Mouse (Mus musculus): ENCODE results near the gene Inava. TPM values are rescaled to one million over a fixed set of nuclear protein-coding genes. Genes with fewer than 3 reads are reported as not detected.

Gene Inava
- polyA plus RNA-seq, 2 experiments: 0.16 to 0.36 TPM

DNA sequence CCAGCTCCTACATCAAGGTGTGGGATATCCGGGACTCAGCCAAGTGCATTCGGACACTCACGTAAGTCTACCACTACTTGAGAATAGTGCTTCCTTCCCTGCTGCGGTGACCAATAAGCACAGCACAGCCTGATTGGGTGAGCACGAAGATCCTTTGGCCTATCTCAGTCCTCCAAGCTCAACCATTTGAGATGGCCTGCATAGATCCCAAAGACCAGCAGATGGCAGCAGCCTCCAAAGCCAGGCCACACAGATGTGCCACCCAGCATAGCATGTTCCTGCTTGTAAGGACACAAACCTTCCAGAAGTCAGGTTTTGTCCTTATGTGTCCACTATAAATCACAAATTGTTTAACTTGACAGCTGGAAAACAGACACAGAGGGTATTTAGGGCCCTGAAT is 64.0 kb downstream of the Inava start:
- DNase-seq (ENCODE audit: low read depth in 3 of 3, low spot score in 3 of 3) (peak; percentile 37 to 65 (median 50)), ATAC-seq (ENCODE audit: insufficient read depth) (peak; percentile 61)
- H3K27ac ChIP-seq: no peak overlapping the region
- H3K4me2 ChIP-seq (ENCODE audit: low read depth): no peak overlapping the region
- H3K4me1 ChIP-seq (replicated peaks; ENCODE audit: control insufficient read depth in 2 of 2, insufficient read depth in 2 of 2, low read length in 1 of 2): peaks cover 8 to 13% of the 10 kb centered on the region in 2 experiments
- no peaks in the 10 kb centered on the region for H3K9me3 ChIP-seq (ENCODE audit: control insufficient read depth, low read length)
- TF ChIP-seq EP300 (IDR thresholded peaks at IDR 0.05; ENCODE audit: low read depth): no peak
- TF ChIP-seq CTCF (IDR thresholded peaks at IDR 0.05; ENCODE audit: low read depth): peak; percentile 96
- no peaks in the 10 kb centered on the region for H3K36me3 ChIP-seq (replicated peaks; ENCODE audit: control insufficient read depth, insufficient read depth, low read depth)
- no peaks in the 10 kb centered on the region for H3K27me3 ChIP-seq (ENCODE audit: control insufficient read depth, insufficient read depth, low read length)
- 16% methylated on average over 5 of the region's 5 CpGs for WGBS (ENCODE audit: insufficient replicate concordance)
- no peak overlapping the region for H3K4me3 ChIP-seq (ENCODE audit: insufficient read depth in 1 of 2, low read depth in 2 of 2, low read length in 2 of 2)
- no peak overlapping the region for H3K9ac ChIP-seq (replicated peaks)

DNA sequence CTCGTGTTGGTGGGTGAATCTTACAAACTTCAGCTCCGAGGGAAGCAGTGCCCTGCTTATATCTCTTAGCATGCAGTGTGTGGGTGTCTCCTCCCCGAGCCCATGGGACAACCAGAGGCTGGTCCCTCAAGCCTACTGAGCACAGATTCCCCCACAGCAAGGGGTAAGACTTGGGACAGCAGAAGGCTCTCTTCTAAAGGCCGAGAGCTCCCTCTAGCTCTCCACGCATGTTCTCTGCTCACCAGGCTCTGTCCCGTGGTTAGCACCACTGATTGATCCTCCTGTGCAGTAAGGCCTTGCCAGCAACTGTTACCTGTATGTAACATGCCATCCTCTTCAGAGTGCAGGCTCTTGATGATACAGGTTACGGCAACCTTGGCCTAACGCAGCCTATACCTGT is 66.4 kb downstream of the Inava start:
- no peaks in the 10 kb centered on the region for H3K36me3 ChIP-seq (replicated peaks; ENCODE audit: control insufficient read depth, insufficient read depth, low read depth)
- H3K27me3 ChIP-seq (ENCODE audit: control insufficient read depth, insufficient read depth, low read length): no peaks in the 10 kb centered on the region
- ATAC-seq (ENCODE audit: insufficient read depth): no peak
- H3K4me2 ChIP-seq (ENCODE audit: low read depth): no peak overlapping the region
- H3K27ac ChIP-seq: no peak overlapping the region
- H3K4me3 ChIP-seq (ENCODE audit: insufficient read depth in 1 of 2, low read depth in 2 of 2, low read length in 2 of 2): no peak overlapping the region
- no peak for DNase-seq (ENCODE audit: low read depth in 3 of 3, low spot score in 3 of 3)
- no peaks in the 10 kb centered on the region for H3K9me3 ChIP-seq (ENCODE audit: control insufficient read depth, low read length)
- peak; percentile 51 for TF ChIP-seq CTCF (IDR thresholded peaks at IDR 0.05; ENCODE audit: low read depth)
- no peak for TF ChIP-seq EP300 (IDR thresholded peaks at IDR 0.05; ENCODE audit: low read depth)
- H3K4me1 ChIP-seq (replicated peaks; ENCODE audit: control insufficient read depth in 2 of 2, insufficient read depth in 2 of 2, low read length in 1 of 2): no peaks in the 10 kb centered on the region
- no peak overlapping the region for H3K9ac ChIP-seq (replicated peaks)
- 57% methylated on average over 8 of the region's 8 CpGs for WGBS (ENCODE audit: insufficient replicate concordance)

DNA sequence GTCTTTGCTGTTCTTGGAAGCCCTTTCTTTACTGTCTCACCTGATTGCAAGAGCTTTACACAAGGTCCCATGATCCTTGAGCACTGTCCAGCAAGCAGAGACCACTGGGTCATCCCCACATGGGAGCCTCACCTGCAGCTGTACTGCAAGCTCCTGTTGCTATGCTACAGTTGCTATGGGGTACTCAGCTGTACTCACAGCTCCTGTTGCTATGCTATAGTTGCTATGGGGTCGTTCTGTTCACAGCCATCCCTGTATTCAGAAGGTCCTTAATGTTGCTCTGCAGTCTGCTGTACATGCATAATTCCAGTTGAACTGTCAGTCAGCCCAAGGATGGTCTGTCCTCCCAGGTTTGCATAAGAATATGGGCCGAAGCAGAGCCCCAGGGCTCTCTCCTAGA is 68.6 kb downstream of the Inava start:
- TF ChIP-seq EP300 (IDR thresholded peaks at IDR 0.05; ENCODE audit: low read depth) (no peak), CTCF (IDR thresholded peaks at IDR 0.05; ENCODE audit: low read depth) (no peak)
- 58% methylated on average over 2 of the region's 2 CpGs for WGBS (ENCODE audit: insufficient replicate concordance)
- no peak for DNase-seq (ENCODE audit: low read depth in 3 of 3, low spot score in 3 of 3)
- Histone ChIP-seq H3K4me1 (replicated peaks; ENCODE audit: control insufficient read depth in 2 of 2, insufficient read depth in 2 of 2, low read length in 1 of 2) (no peaks in the 10 kb centered on the region), H3K36me3 (replicated peaks; ENCODE audit: control insufficient read depth, insufficient read depth, low read depth) (no peaks in the 10 kb centered on the region), H3K9ac (replicated peaks) (no peak overlapping the region), H3K4me2 (ENCODE audit: low read depth) (no peak overlapping the region), H3K27me3 (ENCODE audit: control insufficient read depth, insufficient read depth, low read length) (no peaks in the 10 kb centered on the region), H3K9me3 (ENCODE audit: control insufficient read depth, low read length) (no peaks in the 10 kb centered on the region), H3K4me3 (ENCODE audit: insufficient read depth in 1 of 2, low read depth in 2 of 2, low read length in 2 of 2) (no peak overlapping the region), H3K27ac (no peak overlapping the region)
- no peak for ATAC-seq (ENCODE audit: insufficient read depth)

Other genes starting within 250 kb of the Inava start
- gene Igfn1, start 227.9 kb downstream of the Inava start, polyA plus RNA-seq (2012; rRNA removed): not detected in 2 replicates
- gene Igfn1, start 227.9 kb downstream of the Inava start, polyA plus RNA-seq (2014; fragmentation: Nextera tagmentation; extraction: Ambion mirVana): not detected in 2 replicates
- 43.9 and 44.4 TPM in 2 replicates for gene Tmem9, start 226.1 kb downstream of the Inava start, polyA plus RNA-seq (2012; rRNA removed)
- 42.4 and 44.2 TPM in 2 replicates for gene Tmem9, start 226.1 kb downstream of the Inava start, polyA plus RNA-seq (2014; fragmentation: Nextera tagmentation; extraction: Ambion mirVana)
- gene Ascl5, start 183.5 kb downstream of the Inava start, polyA plus RNA-seq (2012; rRNA removed): not detected in 2 replicates
- not detected in 2 replicates for gene Ascl5, start 183.5 kb downstream of the Inava start, polyA plus RNA-seq (2014; fragmentation: Nextera tagmentation; extraction: Ambion mirVana)
- 0.02 TPM in 1 of 2 replicates, not detected in the other for gene Cacna1s, start 181.5 kb downstream of the Inava start, polyA plus RNA-seq (2012; rRNA removed)
- gene Cacna1s, start 181.5 kb downstream of the Inava start, polyA plus RNA-seq (2014; fragmentation: Nextera tagmentation; extraction: Ambion mirVana): not detected in 2 replicates
- 1.8 and 2.2 TPM in 2 replicates for gene Kif21b, start 102.9 kb downstream of the Inava start, polyA plus RNA-seq (2012; rRNA removed)
- gene Kif21b, start 102.9 kb downstream of the Inava start, polyA plus RNA-seq (2014; fragmentation: Nextera tagmentation; extraction: Ambion mirVana): 1.0 and 1.2 TPM in 2 replicates
- gene Mroh3, start 21.4 kb downstream of the Inava start, polyA plus RNA-seq (2012; rRNA removed): 0.05 TPM in 1 of 2 replicates, not detected in the other
- 0.15 and 0.23 TPM in 2 replicates for gene Mroh3, start 21.4 kb downstream of the Inava start, polyA plus RNA-seq (2014; fragmentation: Nextera tagmentation; extraction: Ambion mirVana)
- 0.06 TPM in 1 of 2 replicates, not detected in the other for gene Gpr25, start 26.6 kb upstream of the Inava start, polyA plus RNA-seq (2012; rRNA removed)
- gene Gpr25, start 26.6 kb upstream of the Inava start, polyA plus RNA-seq (2014; fragmentation: Nextera tagmentation; extraction: Ambion mirVana): not detected in 2 replicates
- 6.4 and 8.8 TPM in 2 replicates for gene Camsap2, start 111.8 kb upstream of the Inava start, polyA plus RNA-seq (2012; rRNA removed)
- gene Camsap2, start 111.8 kb upstream of the Inava start, polyA plus RNA-seq (2014; fragmentation: Nextera tagmentation; extraction: Ambion mirVana): 10.3 and 11.7 TPM in 2 replicates
- 2.2 and 3.5 TPM in 2 replicates for gene Ddx59, start 181.0 kb upstream of the Inava start, polyA plus RNA-seq (2012; rRNA removed)
- 4.4 and 5.2 TPM in 2 replicates for gene Ddx59, start 181.0 kb upstream of the Inava start, polyA plus RNA-seq (2014; fragmentation: Nextera tagmentation; extraction: Ambion mirVana)
- 3.3 and 4.9 TPM in 2 replicates for gene Kif14, start 232.1 kb upstream of the Inava start, polyA plus RNA-seq (2012; rRNA removed)
- 8.3 and 9.9 TPM in 2 replicates for gene Kif14, start 232.1 kb upstream of the Inava start, polyA plus RNA-seq (2014; fragmentation: Nextera tagmentation; extraction: Ambion mirVana)